Mouse (Mus musculus): ENCODE measurements around the gene Hpn. TPM values are rescaled to one million over a fixed set of nuclear protein-coding genes. Genes with fewer than 3 reads are reported as not detected.

The Hpn gene
- polyA plus RNA-seq, 1 experiment from 2014 or later = 3.0 TPM

Other genes starting within 250 kb of the Hpn start
- gene Cd22, start 234.9 kb downstream of the Hpn start, polyA plus RNA-seq (2015; fragmentation: Nextera tagmentation; extraction: Ambion mirVana) = 0.09 and 0.32 TPM in 2 replicates
- gene Mag, start 200.4 kb downstream of the Hpn start, polyA plus RNA-seq (2015; fragmentation: Nextera tagmentation; extraction: Ambion mirVana) = 0.38 and 0.42 TPM in 2 replicates
- not detected in 2 replicates for gene Hamp2, start 190.6 kb downstream of the Hpn start, polyA plus RNA-seq (2015; fragmentation: Nextera tagmentation; extraction: Ambion mirVana)
- not detected in 2 replicates for gene Hamp, start 171.3 kb downstream of the Hpn start, polyA plus RNA-seq (2015; fragmentation: Nextera tagmentation; extraction: Ambion mirVana)
- gene Usf2, start 158.5 kb downstream of the Hpn start, polyA plus RNA-seq (2015; fragmentation: Nextera tagmentation; extraction: Ambion mirVana) = 27.9 and 28.7 TPM in 2 replicates
- 25.4 and 25.9 TPM in 2 replicates for gene Lsr, start 141.8 kb downstream of the Hpn start, polyA plus RNA-seq (2015; fragmentation: Nextera tagmentation; extraction: Ambion mirVana)
- gene Fam187b, start 141.5 kb downstream of the Hpn start, polyA plus RNA-seq (2015; fragmentation: Nextera tagmentation; extraction: Ambion mirVana) = 0.70 and 0.78 TPM in 2 replicates
- 17.1 and 18.3 TPM in 2 replicates for gene Fxyd5, start 72.8 kb downstream of the Hpn start, polyA plus RNA-seq (2015; fragmentation: Nextera tagmentation; extraction: Ambion mirVana)
- 20.0 and 21.3 TPM in 2 replicates for gene Fxyd7, start 63.8 kb downstream of the Hpn start, polyA plus RNA-seq (2015; fragmentation: Nextera tagmentation; extraction: Ambion mirVana)
- 61.7 and 71.2 TPM in 2 replicates for gene Fxyd1, start 58.1 kb downstream of the Hpn start, polyA plus RNA-seq (2015; fragmentation: Nextera tagmentation; extraction: Ambion mirVana)
- 0.59 and 0.67 TPM in 2 replicates for gene Lgi4, start 55.9 kb downstream of the Hpn start, polyA plus RNA-seq (2015; fragmentation: Nextera tagmentation; extraction: Ambion mirVana)
- 32.9 and 34.8 TPM in 2 replicates for gene Fxyd3, start 38.6 kb downstream of the Hpn start, polyA plus RNA-seq (2015; fragmentation: Nextera tagmentation; extraction: Ambion mirVana)
- gene Scn1b, start 11.7 kb upstream of the Hpn start, polyA plus RNA-seq (2015; fragmentation: Nextera tagmentation; extraction: Ambion mirVana) = 4.1 and 4.5 TPM in 2 replicates
- 79.8 and 83.2 TPM in 2 replicates for gene Gramd1a, start 40.6 kb upstream of the Hpn start, polyA plus RNA-seq (2015; fragmentation: Nextera tagmentation; extraction: Ambion mirVana)
- not detected in 2 replicates for gene Scgb2b2, start 175.2 kb upstream of the Hpn start, polyA plus RNA-seq (2015; fragmentation: Nextera tagmentation; extraction: Ambion mirVana)
- gene Scgb1b2, start 176.5 kb upstream of the Hpn start, polyA plus RNA-seq (2015; fragmentation: Nextera tagmentation; extraction: Ambion mirVana) = not detected in 2 replicates
- gene Scgb2b3, start 246.8 kb upstream of the Hpn start, polyA plus RNA-seq (2015; fragmentation: Nextera tagmentation; extraction: Ambion mirVana) = not detected in 2 replicates